Mouse (Mus musculus) CH12.LX (cell line): ENCODE data around the gene Ttc7b.

Experiments
- CHD2 ChIP-seq: IDR thresholded peaks from 2 replicates; pipeline ENCODE4 v1.6.1; 2011; ENCODE audit warnings: low read length, improper control_type of control experiment
- CTCF ChIP-seq, 2 experiments: IDR thresholded peaks in 1 of 2; conservative IDR thresholded peaks in 1 of 2; 2 replicates each; pipeline ENCODE4 v1.5.1; 2011 to 2012; ENCODE audit warnings: low read depth in 2 of 2, low read length in 2 of 2, improper control_type of control experiment in 1 of 2, inconsistent platforms in 1 of 2, mild to moderate bottlenecking in 1 of 2, moderate library complexity in 1 of 2
- ETS1 ChIP-seq: conservative IDR thresholded peaks from 2 replicates; pipeline ENCODE4 v1.6.1; 2012; ENCODE audit warnings: low read depth, mild to moderate bottlenecking, inconsistent platforms, low read length, improper control_type of control experiment, moderate library complexity
- MAZ ChIP-seq: IDR thresholded peaks from 2 replicates; pipeline ENCODE4 v1.6.1; 2012; ENCODE audit warnings: low read depth, mild to moderate bottlenecking, inconsistent platforms, low read length, improper control_type of control experiment, moderate library complexity
- NRF1 ChIP-seq: IDR thresholded peaks from 2 replicates; pipeline ENCODE4 v1.6.1; 2014; ENCODE audit warnings: low read depth, mild to moderate bottlenecking, inconsistent platforms, low read length, improper control_type of control experiment, moderate library complexity
- TBP ChIP-seq: conservative IDR thresholded peaks from 2 replicates; pipeline ENCODE4 v1.6.1; 2011; ENCODE audit warnings: low read depth, low read length, improper control_type of control experiment

- TF ChIP-seq CTCF (conservative IDR thresholded peaks at IDR 0.05 in 1 of 2, IDR thresholded peaks at IDR 0.05 in 1 of 2; ENCODE audit: low read depth in 2 of 2, low read length in 2 of 2) (peak in 1 of 2 experiments; percentile 68; a peak in 2 of 4 replicates), TBP (no peak), CHD2 (no peak), MAZ (no peak), NRF1 (no peak), ETS1 (no peak)
Measured at GRCm38 (mm10) chr12:100421538-100421937, 99.1 kb downstream of the Ttc7b start.
